Mouse (Mus musculus) embryo, embryonic 11.5 days (tissue): ENCODE data around the gene Adamts14.

Experiments
- DNase-seq: peaks from one replicate; pipeline ENCODE4 v3.0.0-alpha.2; 2012; ENCODE audit warnings: low read depth, low spot score

Gene Adamts14

DNA sequence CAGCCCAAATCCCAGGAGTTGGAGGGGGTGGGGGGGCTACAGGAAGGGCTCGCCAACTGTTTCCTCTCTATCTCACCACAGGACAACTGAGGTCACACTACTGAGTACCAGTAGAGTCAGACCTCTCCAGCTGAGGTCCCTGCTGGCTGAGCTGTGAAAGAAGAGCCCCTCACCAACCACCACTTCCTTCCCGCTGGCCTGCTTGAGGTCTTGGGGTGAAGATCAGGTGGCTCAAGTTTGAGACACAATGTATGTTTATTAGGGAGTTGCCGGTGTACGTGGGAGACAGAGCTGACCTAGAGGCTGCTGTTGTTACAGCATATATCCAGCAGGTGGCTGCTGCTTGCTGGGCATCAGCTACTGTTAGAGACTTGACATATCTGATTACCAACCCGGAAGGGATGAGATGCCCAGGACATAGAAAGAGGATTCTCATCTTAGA, 2.5 kb upstream of the Adamts14 start:
- DNase-seq = no peak

DNA sequence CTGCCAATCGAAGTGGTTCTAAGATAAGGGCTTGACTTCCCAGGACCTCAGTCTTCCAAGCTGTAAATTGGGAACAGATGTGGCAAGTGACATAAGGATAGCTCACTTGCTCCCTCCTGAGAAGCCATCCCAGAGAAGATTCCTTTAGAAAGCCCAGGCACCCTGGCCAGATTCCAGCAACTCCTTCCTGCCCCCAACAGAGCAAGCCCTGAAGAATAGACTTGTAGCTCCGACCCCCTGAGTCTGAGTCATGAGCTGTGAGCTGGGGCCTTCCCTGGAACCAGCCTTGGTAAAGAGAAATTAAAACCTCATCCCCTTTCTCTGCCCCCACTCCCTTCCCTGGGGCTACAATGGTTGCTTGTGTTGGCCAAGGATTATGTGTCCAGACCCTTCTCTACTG, 1.3 kb upstream of the Adamts14 start:
- DNase-seq = no peak

DNA sequence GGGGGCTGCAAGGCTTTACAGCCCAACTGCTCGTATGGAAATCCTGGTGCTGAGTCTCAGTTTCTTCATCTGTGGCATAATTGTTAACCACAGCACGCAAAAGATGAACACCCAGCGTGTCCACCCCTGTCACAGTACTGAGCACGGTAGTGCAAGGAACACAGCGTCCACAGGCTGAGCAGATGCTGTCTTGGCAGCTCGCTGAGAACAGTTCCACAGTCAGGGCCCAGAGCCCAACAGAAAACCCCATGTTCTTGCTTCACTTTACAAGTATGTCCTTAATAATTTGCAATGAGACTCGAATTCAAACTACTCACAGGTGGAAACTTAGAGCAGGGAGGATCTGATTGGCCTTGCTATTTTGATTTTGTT, 592 bp upstream of the Adamts14 start:
- no peak for DNase-seq

DNA sequence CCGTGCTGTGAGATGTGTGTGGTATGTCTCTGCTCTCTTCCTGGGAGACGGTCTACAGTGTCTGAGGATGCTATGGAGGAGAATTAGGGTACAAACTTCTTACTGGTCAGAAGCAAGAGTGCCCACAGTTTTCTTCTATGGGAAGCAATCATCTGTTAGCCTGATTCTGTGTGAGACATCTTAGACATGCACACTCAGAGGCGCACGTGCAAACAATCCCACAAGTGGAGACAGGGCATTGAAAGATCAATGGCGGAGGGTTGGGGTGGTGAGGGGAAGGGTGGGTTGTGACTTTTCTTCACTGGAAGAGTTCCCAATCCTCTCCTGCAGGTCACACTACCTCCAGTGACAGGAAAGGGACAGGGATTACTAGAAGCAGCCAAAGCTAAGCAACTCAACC, 607 bp downstream of the Adamts14 start:
- no peak for DNase-seq

DNA sequence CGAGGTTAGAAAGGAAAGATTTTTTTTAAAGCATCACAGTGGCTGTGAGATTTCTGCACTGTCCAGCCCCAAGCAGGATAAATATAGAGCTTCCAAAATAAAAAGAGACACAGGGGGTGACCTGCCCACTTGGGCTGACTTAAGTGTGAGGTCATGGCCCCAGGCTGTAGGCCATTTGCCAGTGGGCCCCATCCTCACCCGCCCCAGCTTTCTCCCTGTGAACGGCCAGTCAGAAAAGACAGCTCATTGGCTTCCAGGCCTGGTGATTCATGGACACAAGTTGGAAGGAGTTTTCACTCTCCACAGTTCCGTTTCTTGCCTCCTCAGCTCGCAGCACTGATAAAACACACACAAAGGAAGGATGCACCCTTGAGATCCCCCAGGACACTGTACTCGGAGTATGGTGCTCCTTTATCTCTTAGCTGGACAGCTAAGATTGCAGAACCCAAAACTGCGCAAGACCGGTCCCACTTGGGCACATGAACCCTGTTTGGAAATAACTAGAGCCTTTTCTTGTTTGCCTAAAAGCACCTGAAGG, 1.1 kb downstream of the Adamts14 start:
- DNase-seq = no peak

DNA sequence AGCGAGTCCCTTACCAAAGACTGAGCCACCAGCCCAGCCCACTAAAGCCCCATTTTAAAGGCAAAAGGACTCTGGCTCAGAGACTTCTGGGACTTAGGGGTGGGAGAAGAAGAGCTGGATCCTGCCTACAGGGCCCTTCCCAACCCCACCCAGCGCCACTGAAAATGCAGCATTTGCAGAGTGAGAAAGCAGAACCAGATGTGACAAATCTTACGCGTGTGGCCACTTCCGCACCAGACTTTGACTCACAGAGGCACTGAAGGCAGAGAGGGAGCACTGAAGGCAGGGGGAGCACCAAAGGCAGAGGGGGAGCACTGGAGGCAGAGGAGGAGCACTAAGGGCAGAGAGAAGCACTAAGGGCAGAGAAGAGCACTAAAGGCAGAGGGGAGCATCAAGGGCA, 5.9 kb downstream of the Adamts14 start:
- DNase-seq = no peak

DNA sequence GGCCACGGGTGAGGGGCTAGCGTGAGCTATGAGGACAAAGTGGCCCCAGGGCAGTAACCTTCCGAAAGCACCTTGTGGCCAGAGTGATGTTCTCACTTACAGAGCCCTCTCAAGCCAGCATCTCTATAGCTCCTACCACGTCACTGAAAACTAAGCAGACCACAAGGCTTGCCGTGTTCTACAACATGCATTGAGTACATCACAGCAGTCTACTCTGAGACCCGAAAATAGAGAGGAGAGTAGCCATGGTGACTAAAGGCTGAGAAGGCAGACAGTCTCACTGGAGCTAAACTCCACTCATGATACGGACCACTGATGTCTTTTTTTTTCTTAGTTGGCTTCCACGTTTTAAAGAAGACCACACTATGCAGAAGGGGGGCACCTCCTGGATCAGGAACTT, 9.6 kb downstream of the Adamts14 start:
- DNase-seq = no peak

DNA sequence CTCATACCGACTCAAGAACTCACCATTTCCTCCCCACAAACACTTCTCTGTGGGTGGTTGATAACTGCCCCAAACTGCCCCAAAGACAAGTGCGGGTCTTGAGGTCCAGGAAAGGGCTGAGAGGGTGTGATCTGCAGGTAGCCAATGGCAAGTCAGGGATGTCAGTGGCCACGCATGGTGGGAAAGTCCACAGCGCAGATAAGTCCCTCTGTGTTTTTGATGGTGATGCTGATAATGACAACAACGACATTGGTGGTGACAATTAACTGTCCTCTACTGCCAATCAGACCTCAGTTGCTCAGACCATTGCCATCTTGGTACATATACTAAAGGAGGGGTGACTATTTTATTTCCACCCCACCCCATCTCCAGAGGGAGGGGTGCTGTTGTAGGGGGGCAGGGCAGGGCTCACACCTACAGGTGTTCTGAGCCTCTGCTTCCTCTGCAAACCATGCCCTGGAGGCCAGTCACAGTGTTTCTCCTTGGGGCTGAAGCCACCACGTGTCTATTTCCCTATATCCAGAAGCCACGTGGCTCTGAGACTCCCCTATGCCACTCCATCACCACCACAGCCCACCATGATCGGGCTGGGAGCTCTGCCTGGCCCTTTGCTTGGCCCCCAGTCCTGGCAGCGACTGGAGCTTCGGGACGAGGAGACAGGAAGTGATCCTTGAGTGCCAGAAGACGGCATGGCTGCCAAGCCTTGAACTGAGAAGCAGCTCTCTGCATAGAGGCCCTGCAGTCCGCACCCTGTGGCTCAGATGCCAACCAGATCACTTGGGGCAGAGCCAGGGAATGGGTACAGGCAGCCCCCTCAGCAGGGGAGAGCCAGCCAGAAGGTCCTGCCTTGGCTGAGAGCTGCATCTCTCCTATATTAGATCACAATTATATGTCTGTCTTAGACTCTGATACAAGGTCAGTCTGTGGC, 11.7 kb downstream of the Adamts14 start:
- DNase-seq = no peak

DNA sequence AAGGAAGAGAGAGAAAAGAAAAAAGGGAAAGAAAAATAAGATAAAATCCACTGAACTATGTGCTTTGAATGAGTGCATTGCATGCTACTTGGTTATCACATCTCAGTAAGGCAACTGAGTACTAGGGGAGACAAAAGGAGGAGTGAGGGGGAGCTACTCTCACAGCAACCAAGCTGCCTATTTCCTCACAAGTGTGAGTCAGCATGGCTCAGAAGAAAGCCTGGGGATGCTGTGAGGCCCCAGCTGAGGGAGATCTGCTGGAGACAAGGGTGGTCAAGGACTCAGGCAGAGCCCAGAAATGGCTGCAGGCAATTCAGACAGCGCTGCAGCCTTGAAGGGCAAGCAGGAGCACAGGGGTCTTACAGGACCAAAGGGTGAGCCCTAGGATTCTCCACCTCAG, 15.1 kb downstream of the Adamts14 start:
- DNase-seq = no peak

DNA sequence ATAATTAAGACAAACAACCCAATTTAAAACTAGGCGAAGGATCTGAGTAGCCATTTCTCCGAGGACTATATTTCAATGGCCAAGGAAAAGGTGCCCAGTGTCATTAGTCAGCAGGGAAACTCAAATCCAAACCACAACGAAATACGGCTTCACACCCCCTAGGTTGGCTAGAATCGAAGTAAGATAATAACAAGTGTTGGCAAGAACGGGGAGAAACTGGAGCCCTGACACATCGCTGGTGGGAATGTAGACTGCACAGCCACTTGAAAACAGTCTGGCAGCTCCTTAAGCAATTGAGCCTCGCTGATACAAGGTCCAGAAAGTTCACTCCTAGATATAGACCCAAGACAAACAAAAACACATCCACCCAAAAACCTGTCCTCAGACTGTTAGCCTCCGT, 16.6 kb downstream of the Adamts14 start:
- DNase-seq = no peak

DNA sequence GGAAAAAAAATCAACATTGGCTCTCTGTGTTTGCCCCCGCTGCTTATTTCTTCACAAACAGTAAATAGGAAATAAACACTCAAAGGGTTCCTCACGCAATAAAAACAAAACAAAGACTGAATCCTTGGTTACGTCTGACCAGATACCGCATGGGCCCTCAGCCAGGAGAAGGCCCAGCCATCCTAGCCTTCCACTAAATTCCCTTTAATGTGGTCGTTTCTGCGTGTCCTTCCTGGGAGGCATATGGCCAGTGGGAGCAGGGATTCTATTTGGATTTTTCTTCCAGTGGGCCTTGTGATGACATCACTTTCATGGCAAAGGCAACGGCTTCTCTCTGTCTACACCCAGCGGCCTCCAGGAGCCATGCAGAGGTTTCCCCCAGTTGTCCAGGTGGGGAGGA, 18.0 kb downstream of the Adamts14 start:
- DNase-seq = no peak

DNA sequence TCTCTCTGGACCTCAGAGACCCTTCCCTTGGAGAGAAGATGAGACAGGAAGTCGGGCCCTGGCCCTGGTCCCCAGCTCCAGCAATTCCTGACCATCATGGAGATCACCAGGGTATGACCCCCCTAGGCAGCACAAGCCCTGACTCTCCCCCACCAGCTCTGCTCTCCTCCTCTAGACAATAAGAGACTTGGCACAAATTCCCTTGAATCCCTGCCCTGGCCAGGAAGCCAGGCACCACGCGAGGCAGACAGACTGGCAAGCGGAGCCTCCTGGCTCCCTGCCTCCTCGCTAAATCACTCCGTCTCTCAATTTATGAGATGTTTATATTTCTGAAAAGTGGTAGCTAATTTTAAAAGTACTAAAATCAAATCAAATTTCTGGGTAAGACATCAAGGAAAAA, 18.5 kb downstream of the Adamts14 start:
- DNase-seq = no peak

DNA sequence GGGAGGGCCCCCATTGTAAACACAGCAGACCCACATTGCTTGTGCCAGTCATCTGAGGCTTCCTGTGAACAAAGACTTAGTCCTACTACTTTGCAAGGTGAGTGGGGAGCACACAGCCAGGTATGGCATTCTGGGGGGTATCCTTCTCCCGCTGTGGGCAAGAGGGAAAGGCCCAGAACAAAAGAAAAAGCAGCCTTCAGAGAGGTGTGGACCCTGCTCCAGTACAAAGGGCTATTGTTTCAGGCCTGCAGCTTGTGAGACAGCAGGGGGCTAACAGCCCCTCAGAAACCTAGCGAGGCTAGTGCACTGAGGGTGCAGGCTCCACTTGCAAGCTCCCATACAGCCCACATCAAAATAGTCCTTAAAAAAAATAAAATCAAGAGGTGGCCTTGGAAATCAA, 23.3 kb downstream of the Adamts14 start:
- no peak for DNase-seq

DNA sequence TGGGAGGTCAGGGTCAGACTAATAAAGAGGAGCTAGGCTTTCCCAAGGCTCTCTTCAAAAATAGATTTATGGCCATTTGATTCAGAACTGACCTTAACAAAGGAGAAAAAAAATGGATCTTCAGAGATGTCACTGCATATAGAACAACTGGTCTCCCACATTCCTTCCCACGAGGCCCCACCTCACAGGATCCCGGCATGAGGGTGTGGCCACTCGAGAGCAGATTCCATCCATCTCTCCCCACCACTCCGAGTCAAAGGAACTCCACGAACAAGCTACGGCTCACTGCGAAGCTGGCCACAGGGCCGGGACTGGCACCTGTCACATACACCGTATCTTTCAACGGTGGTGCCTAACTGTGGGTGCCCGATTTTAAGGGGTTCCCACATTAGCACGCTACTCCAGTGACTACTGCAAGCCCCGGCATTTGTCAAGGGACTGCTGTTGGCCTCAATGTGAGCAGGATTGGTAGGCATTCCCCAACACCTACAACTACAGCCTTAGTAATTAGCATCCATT, 24.6 kb downstream of the Adamts14 start:
- no peak for DNase-seq

DNA sequence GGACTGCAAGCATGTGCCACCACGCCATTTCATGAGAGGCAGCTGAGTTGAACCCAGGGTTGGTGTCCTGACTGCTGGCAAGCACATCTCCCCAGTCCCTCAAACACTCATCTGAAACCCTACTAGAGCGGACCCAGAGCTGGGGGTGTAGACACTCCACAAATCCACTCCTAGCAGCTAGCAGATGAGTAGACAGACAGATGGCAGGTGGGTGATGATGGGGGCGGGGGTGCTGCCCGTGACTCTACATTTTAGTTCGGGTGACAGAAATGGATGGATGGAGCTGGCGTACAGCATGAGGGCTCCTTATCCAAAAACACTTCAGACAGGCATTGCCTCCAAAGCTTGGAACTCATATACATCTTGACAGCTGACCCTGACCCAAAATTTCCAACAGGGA, 26.9 kb downstream of the Adamts14 start:
- DNase-seq = no peak

DNA sequence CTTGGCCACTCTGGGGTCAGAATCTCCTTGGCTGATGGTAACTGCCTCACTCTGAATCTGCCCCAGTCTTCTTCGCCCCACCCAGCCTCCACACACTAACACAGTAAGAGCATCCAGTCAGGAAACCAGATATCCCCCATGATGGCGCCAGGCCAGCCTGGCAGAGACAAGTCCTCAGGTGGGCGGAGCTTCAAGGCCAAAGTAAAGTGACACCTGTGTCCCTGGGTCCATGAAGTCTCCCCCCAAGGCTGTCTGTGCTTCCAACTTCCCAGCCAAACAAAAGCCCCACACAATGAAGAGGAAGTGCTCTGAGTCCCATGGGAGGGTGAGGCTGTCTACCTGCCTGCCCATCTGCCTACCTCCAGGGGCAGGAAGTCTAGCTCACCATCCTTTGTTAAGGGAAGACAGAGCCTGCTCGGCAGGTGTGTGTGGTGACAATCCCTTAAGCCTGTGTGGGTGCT, 31.2 kb downstream of the Adamts14 start:
- DNase-seq = no peak

DNA sequence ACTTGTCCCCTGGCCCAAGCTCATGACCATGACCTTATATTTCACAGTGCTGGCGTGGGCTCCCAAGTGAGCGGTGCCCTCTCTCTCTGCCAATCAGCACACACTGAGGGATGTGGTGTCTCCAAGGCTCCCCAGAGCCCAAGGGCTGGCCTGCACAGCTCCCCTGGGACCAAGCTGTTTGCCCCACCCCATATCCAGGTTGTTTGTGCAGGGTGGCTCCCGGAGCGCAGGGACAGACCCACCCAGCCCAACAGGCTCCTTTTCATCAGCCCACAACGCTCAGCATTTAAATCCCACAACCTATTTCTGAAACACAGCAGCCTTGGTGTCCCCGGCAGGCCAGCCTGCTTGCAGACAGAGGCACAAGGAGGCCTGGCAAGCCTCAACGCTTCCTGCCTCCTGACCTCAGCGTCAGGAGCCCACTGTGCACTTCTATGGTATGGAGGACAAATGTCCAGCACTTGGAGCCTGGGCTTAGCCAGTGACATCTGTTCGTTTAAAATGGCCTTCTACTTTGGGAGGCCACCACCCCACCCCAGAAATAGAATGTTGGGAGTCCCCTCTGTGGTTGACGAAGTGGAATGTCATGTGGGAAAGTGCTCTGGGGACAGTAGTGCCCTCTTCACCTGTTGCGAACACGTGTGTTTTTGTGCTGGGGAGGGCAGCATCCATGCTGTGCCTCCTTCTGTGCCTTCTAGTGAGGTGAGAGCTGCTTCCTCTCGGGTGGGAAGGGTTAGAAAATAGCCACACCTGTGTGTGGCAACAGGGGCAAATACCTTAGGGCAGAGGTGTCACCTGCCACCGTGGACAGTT, 32.9 kb downstream of the Adamts14 start:
- DNase-seq = no peak

DNA sequence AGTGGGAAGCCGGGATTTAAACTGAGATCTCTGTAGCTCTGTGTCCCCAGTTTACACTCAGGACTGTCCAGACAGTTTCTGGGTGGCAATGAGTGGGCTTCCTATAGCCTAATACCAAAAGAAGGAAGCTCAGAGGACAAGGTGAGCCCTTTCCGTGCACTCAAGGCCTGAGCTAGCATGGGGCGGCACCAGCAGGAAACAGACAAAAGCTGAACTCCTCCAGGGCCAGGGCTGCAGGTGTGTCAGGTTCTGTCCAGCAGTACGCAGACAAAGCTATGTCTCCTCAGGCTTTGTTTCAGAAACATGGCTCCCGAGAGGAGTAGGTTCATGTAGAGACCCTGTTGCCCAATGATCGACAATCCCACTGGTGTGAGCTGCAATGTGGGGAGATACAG, 35.9 kb downstream of the Adamts14 start:
- DNase-seq = no peak

DNA sequence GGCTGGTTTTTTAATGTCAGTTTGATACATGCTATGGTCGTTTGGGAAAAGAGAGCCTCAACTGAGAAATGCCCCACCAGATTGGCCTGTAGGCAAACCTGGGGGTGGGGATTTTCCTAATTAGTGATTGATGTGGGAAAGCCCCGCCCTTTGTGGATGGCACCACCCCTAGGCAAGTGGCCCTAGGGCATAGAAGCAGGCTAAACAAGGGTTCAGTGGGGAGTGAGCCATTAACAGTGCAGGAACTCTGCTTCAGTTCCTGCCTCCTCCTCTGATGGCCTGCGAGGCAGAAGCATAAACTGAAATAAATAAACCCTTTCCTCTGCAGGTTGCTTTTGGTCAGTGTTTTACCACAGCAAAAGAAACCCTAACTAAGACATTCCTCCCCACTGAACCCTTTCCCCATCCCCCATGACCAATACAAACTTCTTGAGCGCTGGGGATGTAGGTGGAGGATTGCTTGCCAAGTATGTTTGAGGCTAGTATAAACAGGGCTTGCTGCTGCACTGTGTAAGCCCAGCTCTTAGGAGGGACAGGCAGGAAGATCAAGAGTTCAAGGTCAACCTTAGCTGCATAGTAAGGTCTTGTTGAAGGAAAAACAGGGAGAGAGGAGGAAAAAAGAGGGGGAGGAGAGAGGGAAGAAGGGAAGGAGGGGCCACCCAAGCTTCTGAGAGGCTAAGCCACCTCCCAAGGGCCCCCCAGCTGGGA, 36.4 kb downstream of the Adamts14 start:
- no peak for DNase-seq

DNA sequence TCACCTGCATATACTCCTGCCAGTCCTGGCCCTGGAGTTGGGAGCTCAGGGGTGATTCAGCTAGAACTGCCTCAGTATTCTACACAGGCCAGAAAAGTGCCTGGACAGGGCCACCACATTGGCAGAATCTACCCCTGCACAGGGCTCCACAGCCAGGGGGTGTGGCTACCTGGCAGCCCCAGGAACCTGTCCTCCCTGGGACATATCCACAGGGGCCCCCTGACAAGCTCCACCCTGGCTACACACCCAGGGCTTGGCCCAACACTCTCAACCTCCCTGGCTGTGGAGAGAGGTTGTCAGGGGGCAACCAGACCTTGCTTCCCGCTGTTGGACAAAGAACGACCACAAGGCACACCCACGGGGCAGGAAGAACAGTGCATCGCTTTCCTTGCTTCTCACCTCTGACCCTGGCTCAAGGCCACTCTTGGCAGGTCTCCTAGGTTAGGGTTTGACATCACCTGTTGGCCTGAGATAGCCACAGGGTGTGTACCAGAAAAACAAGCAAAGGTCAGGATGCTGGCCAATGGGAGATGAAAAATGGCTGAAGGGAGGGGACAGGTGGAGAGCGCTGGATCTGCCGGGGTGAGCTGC, 37.5 kb downstream of the Adamts14 start:
- DNase-seq = no peak

DNA sequence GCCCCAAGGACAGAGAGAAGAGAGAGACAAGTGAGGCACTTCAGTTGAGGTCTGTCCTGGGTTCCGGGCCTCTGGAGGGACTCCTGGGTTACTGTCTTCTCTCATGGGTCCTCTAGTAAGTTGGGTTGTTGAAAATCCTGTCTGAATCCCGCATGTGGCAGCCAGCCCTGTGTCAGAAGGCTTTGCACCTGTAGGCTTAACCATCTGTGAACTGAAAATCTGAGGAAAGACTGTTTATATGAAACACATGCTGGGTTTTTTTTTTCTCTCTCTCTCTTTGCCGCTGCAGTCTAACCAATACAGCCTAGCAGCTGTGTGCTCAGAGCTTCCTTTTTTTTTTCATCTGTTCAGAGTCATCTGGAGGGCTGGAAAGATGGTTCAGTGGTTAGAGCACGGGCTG, 38.9 kb downstream of the Adamts14 start:
- DNase-seq = no peak
